Mouse (Mus musculus) cerebellum, adult 2 months (tissue): ENCODE measurements around the gene Ints7.

Experiments used
- CTCF ChIP-seq: fragments of 200-500 bp; IDR thresholded peaks from 2 replicates; pipeline ENCODE4 v1.5.1; 2011; ENCODE audit warnings: low read depth, mild to moderate bottlenecking, control low read depth, low read length, moderate library complexity, borderline replicate concordance; ENCODE audit not compliant: insufficient read depth
- POLR2A ChIP-seq: fragments of 200-500 bp; IDR thresholded peaks from 2 replicates; pipeline ENCODE4 v1.6.1; 2011; ENCODE audit warnings: low read length, control low read depth, borderline replicate concordance; ENCODE audit not compliant: insufficient read depth

GRCm38 (mm10) chr1:191625026-191625425, 49.6 kb downstream of the Ints7 start:
- TF ChIP-seq CTCF, result no peak
- no peak for TF ChIP-seq POLR2A
